Mouse (Mus musculus) neural tube, embryonic 10.5 days (tissue): ENCODE measurements around the gene Gm28035.

Experiments
- DNase-seq: peaks from one replicate; pipeline ENCODE4 v3.0.0-alpha.2; 2017; ENCODE audit warnings: low spot score; ENCODE audit errors: extremely low spot score

Gm28035 gene

GRCm38 (mm10) chr2:30299525-30299924, 59.2 kb downstream of the Gm28035 start:
- DNase-seq: no peak

GRCm38 (mm10) chr2:30299966-30300365, 59.6 kb downstream of the Gm28035 start:
- DNase-seq: no peak

- no peak for DNase-seq
Observed at GRCm38 (mm10) chr2:30306087-30306486, 65.7 kb downstream of the Gm28035 start.

GRCm38 (mm10) chr2:30309351-30309750, 69.0 kb downstream of the Gm28035 start:
- DNase-seq: no peak

GRCm38 (mm10) chr2:30311481-30311880, 71.1 kb downstream of the Gm28035 start:
- no peak for DNase-seq

GRCm38 (mm10) chr2:30316136-30316535, 75.8 kb downstream of the Gm28035 start:
- DNase-seq: no peak

GRCm38 (mm10) chr2:30316955-30317354, 76.6 kb downstream of the Gm28035 start:
- DNase-seq: no peak

GRCm38 (mm10) chr2:30319260-30319659, 78.9 kb downstream of the Gm28035 start:
- DNase-seq: no peak

- DNase-seq: no peak
Observed at GRCm38 (mm10) chr2:30323111-30323510, 82.7 kb downstream of the Gm28035 start.

GRCm38 (mm10) chr2:30325296-30325695, 84.9 kb downstream of the Gm28035 start:
- DNase-seq: no peak

- no peak for DNase-seq
Observed at GRCm38 (mm10) chr2:30327276-30327675, 86.9 kb downstream of the Gm28035 start.

- no peak for DNase-seq
Observed at GRCm38 (mm10) chr2:30328791-30329190, 88.4 kb downstream of the Gm28035 start.
